Mouse (Mus musculus) heart, embryonic 12.5 days (tissue): ENCODE results near the gene Gm35134. TPM values are rescaled to one million over a fixed set of nuclear protein-coding genes. Genes with fewer than 3 reads are reported as not detected.
"Not testable (repeated sequence)": the region's sequence is repeated elsewhere in the genome, so short reads cannot be mapped to it uniquely, and the experiment has no call there.

ENCODE experiments used
- ATAC-seq: fragments of 200-750 bp; cut with Nextera tagmentation; 2 replicates; pipeline ENCODE4 v1.8.0; 2017; ENCODE audit warnings: moderate TSS enrichment, moderate library complexity; ENCODE audit not compliant: insufficient number of reproducible peaks, low FRiP score
- H3K27ac ChIP-seq: fragments of 300-500 bp; sonication (generic); 2 replicates; pipeline ENCODE4 v1.5.1; 2016; ENCODE audit warnings: mild to moderate bottlenecking, moderate library complexity; ENCODE audit not compliant: poor library complexity, severe bottlenecking
- H3K27me3 ChIP-seq: fragments of 300-500 bp; sonication (generic); replicated peaks from 2 replicates; pipeline ENCODE4 v1.6.1; 2016; ENCODE audit warnings: mild to moderate bottlenecking, moderate library complexity
- H3K36me3 ChIP-seq: fragments of 300-500 bp; sonication (generic); 2 replicates; pipeline ENCODE4 v1.6.1; 2016; ENCODE audit warnings: mild to moderate bottlenecking, moderate library complexity
- H3K4me1 ChIP-seq: fragments of 300-500 bp; sonication (generic); replicated peaks from 2 replicates; pipeline ENCODE4 v1.6.1; 2016; ENCODE audit warnings: mild to moderate bottlenecking
- H3K4me2 ChIP-seq: fragments of 300-500 bp; sonication (generic); 2 replicates; pipeline ENCODE4 v1.6.1; 2016; ENCODE audit warnings: mild to moderate bottlenecking, moderate library complexity
- H3K4me3 ChIP-seq: fragments of 300-500 bp; sonication (generic); 2 replicates; pipeline ENCODE4 v1.5.1; 2016; ENCODE audit warnings: mild to moderate bottlenecking
- H3K9ac ChIP-seq: fragments of 300-500 bp; sonication (generic); 2 replicates; pipeline ENCODE4 v1.6.1; 2016; ENCODE audit warnings: mild to moderate bottlenecking, moderate library complexity
- H3K9me3 ChIP-seq: fragments of 300-500 bp; sonication (generic); replicated peaks from 2 replicates; pipeline ENCODE4 v1.6.1; 2016; ENCODE audit warnings: mild to moderate bottlenecking, moderate library complexity
- WGBS: fragments of 180-500 bp; shearing (Covaris S2); methylation state at CpG from one replicate; pipeline ENCODE4 v1.1.7; 2016; 5-methylcytosine and 5-hydroxymethylcytosine counted together
- polyA plus RNA-seq: library from polyadenylated mRNA; unstranded; fragments of >200 nt; fragmentation: Nextera tagmentation; extraction: Ambion mirVana; gene quantifications from 2 replicates; pipeline ENCODE4 v1.2.1, GENCODE M21; 2016

Gene Gm35134
- polyA plus RNA-seq: not detected in 2 replicates

DNA sequence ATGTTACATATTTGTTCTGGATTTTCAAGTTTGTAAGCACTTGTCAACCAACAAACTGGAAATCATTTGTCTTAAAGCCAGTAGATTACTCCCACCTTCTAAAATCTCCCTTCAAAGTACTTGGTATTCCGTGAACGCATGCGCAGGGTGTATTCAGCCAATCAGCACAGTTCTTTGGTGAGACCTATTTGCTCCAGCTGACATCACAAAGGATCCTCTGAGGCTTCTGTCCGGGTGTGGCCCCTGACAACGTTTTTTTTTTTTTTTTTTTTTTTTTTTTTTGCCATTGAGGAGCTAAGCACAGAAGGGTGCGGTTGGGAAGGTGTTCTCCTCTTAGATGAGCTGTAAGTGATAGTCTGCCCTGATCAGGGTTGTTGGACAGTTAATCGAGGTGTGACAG, at the start of gene Gm35134:
TSS of gene Gm35134 (plus strand) at position 301 of the 400 bp plus-strand sequence.
- H3K4me3 ChIP-seq, H3K27ac ChIP-seq, ATAC-seq, H3K27me3 ChIP-seq, H3K9ac ChIP-seq, H3K4me2 ChIP-seq, H3K9me3 ChIP-seq, H3K4me1 ChIP-seq, H3K36me3 ChIP-seq: not testable (repeated sequence)
- WGBS: no CpG with 5 or more reads among the region's 7 CpGs
